Mouse (Mus musculus) lung, postnatal 0 days (tissue): ENCODE results near the gene Dcun1d3.

ENCODE experiments used
- CTCF ChIP-seq: IDR thresholded peaks from 2 replicates; pipeline ENCODE4 v1.5.1; 2016; ENCODE audit warnings: antibody characterized with exemption, mild to moderate bottlenecking
- EP300 ChIP-seq: IDR thresholded peaks from 2 replicates; pipeline ENCODE4 v1.6.1; 2016; ENCODE audit warnings: antibody characterized with exemption, mild to moderate bottlenecking, control low read depth

DNA sequence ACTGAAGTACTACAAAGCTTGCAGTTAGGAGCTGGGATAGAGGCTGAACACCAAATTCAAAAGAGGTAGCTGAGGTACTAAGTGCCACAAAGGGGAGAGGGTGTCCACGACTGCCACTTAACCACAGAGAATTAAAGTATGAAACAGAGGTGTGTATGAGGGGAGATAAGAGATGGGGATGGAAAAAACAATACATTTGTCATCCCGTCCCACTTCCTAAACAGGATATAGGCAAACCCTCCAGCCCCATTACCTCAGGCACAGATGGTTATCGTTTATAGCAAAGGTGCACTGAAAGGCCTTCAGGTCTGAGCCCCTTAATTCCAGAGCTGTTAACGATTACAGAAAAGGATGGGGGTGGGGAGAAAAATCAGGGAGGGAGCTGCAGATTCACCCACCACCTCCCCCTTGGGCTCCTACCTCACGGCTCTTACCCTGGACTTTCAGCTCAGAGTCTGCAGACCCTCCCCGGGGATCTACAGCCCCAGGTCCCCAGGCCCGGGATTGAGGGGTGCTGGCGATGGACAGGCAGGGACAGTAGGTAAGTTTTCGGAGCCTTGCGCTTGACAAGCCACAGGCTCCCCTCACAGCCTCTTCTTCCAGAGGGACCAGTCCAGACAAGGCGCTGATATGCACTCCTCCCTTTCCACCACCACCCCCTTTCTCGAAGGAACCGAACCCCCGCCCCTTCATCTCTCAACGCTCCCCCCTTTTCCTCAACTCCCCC lies 1.1 kb downstream of the Dcun1d3 start:
- TF ChIP-seq CTCF (no peak), EP300 (no peak)
